Comparison of ENCODE assay signal across 17 mouse cellular contexts in the genomic region with DNA sequence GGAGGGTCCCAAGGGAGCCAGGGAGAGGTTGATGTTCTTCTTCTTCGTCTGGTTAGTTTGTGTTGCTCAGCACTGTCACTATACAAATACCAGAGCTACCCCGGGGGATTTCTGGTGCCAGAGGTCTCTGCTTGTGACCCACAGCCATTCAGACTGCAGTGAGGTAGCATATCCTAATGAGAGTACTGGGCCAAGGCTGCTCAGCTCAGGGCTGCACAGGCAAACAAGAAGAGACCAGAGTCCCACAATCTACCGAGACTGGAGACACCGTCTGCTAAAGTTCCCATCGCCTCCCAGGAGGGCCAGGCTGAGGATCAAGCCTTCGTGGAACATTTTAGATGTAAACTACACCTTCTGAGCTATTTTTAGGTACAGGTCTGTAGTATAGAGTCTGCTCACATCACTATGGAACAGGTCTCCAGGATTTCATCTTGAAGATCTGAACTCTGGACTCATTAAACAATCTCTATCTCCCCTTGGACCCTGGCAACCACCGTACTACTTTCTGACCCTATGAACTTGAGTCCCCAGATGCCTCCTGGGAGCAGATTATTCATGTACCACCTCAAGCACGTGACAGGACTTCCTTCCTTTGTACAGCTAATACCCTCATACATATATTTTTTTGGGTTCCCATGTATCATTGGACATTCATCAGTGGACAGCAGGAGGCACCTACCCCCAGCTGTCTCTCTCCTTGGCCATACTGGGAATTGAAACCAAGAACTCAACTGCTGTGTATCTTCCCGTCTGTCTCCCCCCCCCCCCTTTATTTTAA.
"Had no signal": no experiment of that assay in that cellular context is flagged by ENCODE, and none has a peak within 500 bp of the region (broad histone marks: within the 10 kb centered on the region; RNA-seq: fewer than 3 reads in every experiment).

No protein-coding gene starts in this region.

- H3K9me3 ChIP-seq: limb, embryonic 10.5 days; liver, embryonic 15.5 days; megakaryocyte, embryonic 14.5 days; neural tube, embryonic 13.5 days had no signal

- H3K27ac ChIP-seq: left cerebral cortex, adult 2 months; limb, embryonic 10.5 days; liver, embryonic 15.5 days; macrophage; neural tube, embryonic 13.5 days had no signal

- H3K4me3 ChIP-seq: left cerebral cortex, adult 2 months; limb, embryonic 10.5 days; liver, embryonic 15.5 days; megakaryocyte, embryonic 14.5 days; neural tube, embryonic 13.5 days had no signal

- H3K4me1 ChIP-seq: liver, embryonic 15.5 days; neural tube, embryonic 13.5 days had no signal

- H3K27me3 ChIP-seq: neural tube, embryonic 13.5 days had no signal

- DNase-seq: kidney, adult 18-20 months; kidney, postnatal 10 days; kidney, postnatal 4 days; lung, embryonic 14.5 days; lung, postnatal 10 days; right cerebral cortex, postnatal 14 days; spleen, adult 18-20 months; thymus, postnatal 4 days had no signal

- ATAC-seq: midbrain, embryonic 16.5 days had no signal

- H3K4me2 ChIP-seq: liver, embryonic 11.5 days; liver, embryonic 15.5 days; lung, embryonic 14.5 days; midbrain, embryonic 11.5 days; neural tube, embryonic 13.5 days had no signal

- H3K36me3 ChIP-seq: limb, embryonic 10.5 days; liver, embryonic 15.5 days; neural tube, embryonic 13.5 days had no signal

- H3K9ac ChIP-seq: liver, embryonic 15.5 days; lung, embryonic 14.5 days had no signal
